Mouse (Mus musculus) embryonic facial prominence, embryonic 15.5 days (tissue): ENCODE data around the gene Rad51c. TPM values are rescaled to one million over a fixed set of nuclear protein-coding genes. Genes with fewer than 3 reads are reported as not detected.

ENCODE experiments used
- ATAC-seq: fragments of 200-750 bp; cut with Nextera tagmentation; 2 replicates; pipeline ENCODE4 v1.8.0; 2017; ENCODE audit warnings: low read depth, moderate TSS enrichment; ENCODE audit not compliant: insufficient number of reproducible peaks, low FRiP score, low TSS enrichment
- H3K27ac ChIP-seq: fragments of 300-500 bp; sonication (generic); replicated peaks from 2 replicates; pipeline ENCODE4 v1.5.1; 2015; ENCODE audit warnings: mild to moderate bottlenecking, inconsistent platforms
- H3K27me3 ChIP-seq: fragments of 300-500 bp; sonication (generic); 2 replicates; pipeline ENCODE4 v1.6.1; 2015; ENCODE audit warnings: inconsistent platforms
- H3K36me3 ChIP-seq: fragments of 300-500 bp; sonication (generic); 2 replicates; pipeline ENCODE4 v1.6.1; 2015; ENCODE audit warnings: mild to moderate bottlenecking, inconsistent platforms
- H3K4me1 ChIP-seq: fragments of 300-500 bp; sonication (generic); 2 replicates; pipeline ENCODE4 v1.6.1; 2015; ENCODE audit warnings: inconsistent platforms
- H3K4me2 ChIP-seq: fragments of 300-500 bp; sonication (generic); replicated peaks from 2 replicates; pipeline ENCODE4 v1.6.1; 2015; ENCODE audit warnings: mild to moderate bottlenecking, inconsistent platforms
- H3K4me3 ChIP-seq: fragments of 300-500 bp; sonication (generic); replicated peaks from 2 replicates; pipeline ENCODE4 v1.5.1; 2015; ENCODE audit warnings: mild to moderate bottlenecking, inconsistent platforms
- H3K9ac ChIP-seq: fragments of 300-500 bp; sonication (generic); 2 replicates; pipeline ENCODE4 v1.6.1; 2015; ENCODE audit warnings: inconsistent platforms
- H3K9me3 ChIP-seq: fragments of 300-500 bp; sonication (generic); replicated peaks from 2 replicates; pipeline ENCODE4 v1.6.1; 2016; ENCODE audit warnings: inconsistent platforms
- WGBS: fragments of 180-500 bp; shearing (Covaris S2); methylation state at CpG from one replicate; pipeline ENCODE4 v1.1.7; 2015; 5-methylcytosine and 5-hydroxymethylcytosine counted together
- polyA plus RNA-seq: library from polyadenylated mRNA; unstranded; fragments of >200 nt; fragmentation: Nextera tagmentation; extraction: Ambion mirVana; gene quantifications from 2 replicates; pipeline ENCODE4 v1.2.1, GENCODE M21; 2015

The Rad51c gene
- polyA plus RNA-seq, 1 experiment from 2014 or later: 6.4 TPM

DNA sequence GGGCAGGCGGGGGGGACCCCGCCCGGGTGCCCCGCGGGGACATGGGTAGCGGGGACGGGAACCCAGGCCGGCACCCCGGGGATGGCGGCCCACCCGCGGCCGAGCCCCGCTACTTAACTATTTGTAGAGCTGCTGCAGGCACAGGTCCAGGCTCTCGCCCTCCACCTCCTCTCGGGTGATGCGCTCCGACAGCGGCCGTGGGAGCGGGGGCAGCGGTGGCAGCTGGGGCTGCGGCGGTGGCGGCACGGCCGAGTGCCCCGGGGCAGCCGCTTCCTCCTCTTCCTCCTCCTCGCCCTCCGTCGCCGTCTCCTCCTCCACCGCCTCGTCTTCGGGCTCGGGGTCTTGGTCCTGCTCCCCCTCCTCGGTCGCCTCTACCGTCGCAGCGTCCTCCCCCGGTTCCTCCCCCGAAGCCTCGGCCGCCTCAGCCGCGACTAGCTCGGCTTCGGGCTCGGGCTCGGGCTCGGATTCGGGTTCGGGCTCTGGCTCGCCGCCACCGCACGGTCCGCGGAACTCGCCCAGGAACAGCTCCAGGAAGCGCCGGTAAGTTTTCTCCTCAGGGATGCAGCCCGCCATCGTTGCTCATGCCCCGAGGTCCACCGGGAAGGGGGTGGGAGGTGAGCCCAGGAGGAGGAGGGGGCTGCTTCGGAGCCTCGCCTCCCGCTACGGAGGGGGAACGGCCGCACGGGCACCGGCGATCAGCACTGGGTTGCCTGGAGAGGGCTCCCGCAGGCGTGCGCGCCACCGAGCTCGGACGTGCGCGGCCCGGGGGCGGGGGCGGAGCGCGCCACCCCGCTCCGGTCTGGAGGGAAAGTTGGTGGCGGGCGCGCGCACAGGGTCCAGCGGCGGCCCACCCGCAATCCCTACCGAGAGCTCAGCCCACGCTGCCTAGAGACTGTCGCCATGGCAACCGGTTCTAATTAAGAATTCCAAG, 46.2 kb downstream of the Rad51c start, which contains the start of gene Ppm1e:
Ppm1e (minus strand) TSS at position 693 of the 931 bp plus-strand sequence.
- H3K27ac ChIP-seq: no peak within 1 kb of the TSS
- ATAC-seq: peak; percentile 92
- H3K9ac ChIP-seq: peak within 1 kb of the TSS; percentile 35
- no peaks in the 10 kb centered on the region for H3K36me3 ChIP-seq
- peak within 1 kb of the TSS; percentile 70 for H3K4me3 ChIP-seq
- no peaks in the 10 kb centered on the region for H3K9me3 ChIP-seq
- H3K4me1 ChIP-seq: peaks cover 16% of the 10 kb centered on the region
- H3K27me3 ChIP-seq: peaks cover 37% of the 10 kb centered on the region
- under 1% methylated on average over 91 of the region's 104 CpGs for WGBS
- H3K4me2 ChIP-seq: peak within 1 kb of the TSS; percentile 97

DNA sequence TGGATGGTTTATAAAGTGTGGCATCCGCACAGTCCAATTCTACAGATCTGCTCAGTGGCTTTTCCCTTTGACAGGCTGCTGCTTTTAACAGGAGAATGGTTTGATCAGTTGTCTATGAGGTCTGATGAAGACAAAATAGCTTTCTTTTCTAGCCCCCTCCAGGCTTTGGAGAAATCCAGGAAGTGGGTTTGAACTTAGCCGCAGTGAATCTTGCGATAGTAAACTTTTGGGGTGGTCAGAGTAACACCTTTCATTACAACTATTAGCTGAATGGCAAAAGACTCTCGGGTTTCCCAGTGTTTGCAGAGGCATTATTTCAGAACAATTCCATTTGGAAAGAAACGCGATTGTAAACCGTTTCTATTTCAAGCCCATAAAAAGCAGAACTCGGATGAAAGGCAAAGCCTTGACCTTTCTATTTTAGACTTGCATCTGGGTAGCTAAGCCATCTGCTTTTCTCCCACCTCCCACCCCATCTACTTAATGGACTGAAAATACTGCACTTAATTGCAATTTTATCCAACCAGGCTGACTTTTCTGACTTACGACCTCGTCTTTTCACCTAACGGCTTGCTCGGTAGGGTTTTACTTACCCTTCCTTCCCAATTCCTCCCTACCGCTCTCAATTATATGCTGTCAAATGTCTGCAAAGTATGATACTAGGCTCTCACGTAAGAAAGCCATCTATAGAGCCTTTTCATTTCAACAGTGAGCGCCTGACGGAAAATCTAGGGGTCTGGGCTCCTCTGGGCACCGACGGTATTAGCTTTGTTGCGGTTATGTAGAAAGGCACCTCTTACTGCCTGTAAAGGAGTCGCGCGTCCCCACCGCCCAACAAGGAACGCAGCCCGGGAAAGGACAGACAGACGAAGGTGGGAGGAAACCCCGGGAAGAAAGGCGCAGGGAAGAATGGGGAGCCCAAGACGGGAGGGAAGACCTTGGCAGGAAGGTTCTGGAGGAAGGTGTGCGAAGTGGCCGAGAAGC, 47.1 kb downstream of the Rad51c start:
- H3K27me3 ChIP-seq: peaks cover 37% of the 10 kb centered on the region
- ATAC-seq: no peak
- 6% methylated on average over 31 of the region's 31 CpGs for WGBS

DNA sequence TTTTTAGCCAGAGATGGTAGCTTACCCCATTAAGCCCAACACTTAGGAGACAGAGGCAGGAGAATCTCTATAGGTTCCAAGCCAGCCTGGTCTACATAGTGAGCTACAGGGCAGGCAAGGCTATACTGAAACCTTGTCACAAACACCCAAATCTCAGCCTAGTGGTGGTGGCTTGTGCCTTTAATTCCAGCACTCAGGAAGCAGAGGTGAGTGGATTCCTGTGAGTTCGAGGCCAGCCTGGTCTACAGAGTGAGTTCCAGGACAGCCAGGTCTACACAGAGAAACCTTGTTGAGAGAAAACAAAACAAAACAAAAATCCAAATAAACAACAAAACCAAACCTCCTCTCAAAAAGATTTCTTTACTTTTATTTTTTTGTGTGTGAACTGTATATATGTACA, 49.9 kb downstream of the Rad51c start:
- Histone ChIP-seq H3K27ac (no peak overlapping the region), H3K9me3 (no peaks in the 10 kb centered on the region), H3K4me1 (peaks cover 16% of the 10 kb centered on the region), H3K36me3 (no peaks in the 10 kb centered on the region), H3K9ac (no peak overlapping the region), H3K4me2 (no peak overlapping the region), H3K4me3 (no peak overlapping the region), H3K27me3 (peaks cover 28% of the 10 kb centered on the region)
- 87% methylated on average over 1 of the region's 1 CpGs for WGBS
- no peak for ATAC-seq

More for the DNA sequence above, 47.1 kb downstream of the Rad51c start:
- Histone ChIP-seq H3K9me3 (no peaks in the 10 kb centered on the region), H3K4me1 (peaks cover 16% of the 10 kb centered on the region), H3K9ac (peak overlapping the region; percentile 35), H3K4me2 (peak overlapping the region; percentile 97), H3K4me3 (peak overlapping the region; percentile 70), H3K36me3 (no peaks in the 10 kb centered on the region), H3K27ac (no peak overlapping the region)

DNA sequence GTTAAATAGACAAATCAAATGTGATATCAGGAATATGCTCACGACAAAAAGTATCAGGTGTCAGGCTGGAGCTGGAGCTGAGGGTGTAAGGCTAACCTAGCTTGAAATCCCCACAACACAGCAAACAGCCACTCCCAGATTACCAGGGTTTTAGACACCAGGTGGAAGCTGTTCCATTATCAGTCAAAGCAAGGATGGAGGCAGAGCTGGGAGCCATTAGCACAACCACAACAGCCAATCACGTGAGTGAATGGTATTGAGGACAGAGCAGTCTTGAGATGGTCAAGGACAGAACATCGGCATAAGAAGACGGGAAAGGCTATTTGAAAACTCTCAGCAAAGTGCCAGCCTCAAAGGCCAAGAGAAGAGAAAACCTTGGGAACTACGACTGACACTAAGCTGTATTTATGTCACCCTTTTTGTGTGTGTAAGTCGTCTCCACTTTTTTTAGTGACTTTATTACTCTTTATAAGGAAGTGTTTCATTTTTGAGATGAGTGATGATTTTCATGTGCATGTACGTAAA, 51.0 kb downstream of the Rad51c start:
- Histone ChIP-seq H3K9ac (no peak overlapping the region), H3K9me3 (no peaks in the 10 kb centered on the region), H3K4me2 (no peak overlapping the region), H3K4me3 (no peak overlapping the region), H3K27ac (no peak overlapping the region), H3K4me1 (peaks cover 10% of the 10 kb centered on the region), H3K36me3 (no peaks in the 10 kb centered on the region), H3K27me3 (peaks cover 18% of the 10 kb centered on the region)
- no peak for ATAC-seq
- WGBS: 73% methylated on average over 7 of the region's 7 CpGs

Other genes with a start within 250 kb of the Rad51c start
- gene Ppm1e, start 45.9 kb downstream of the Rad51c start, polyA plus RNA-seq: 3.9 and 4.7 TPM in 2 replicates
- gene Tex14, start 111 bp upstream of the Rad51c start, polyA plus RNA-seq: 1.7 and 2.0 TPM in 2 replicates
- gene Gm11492, start 161.7 kb upstream of the Rad51c start, polyA plus RNA-seq: not detected in 2 replicates
- gene Sept4, start 163.9 kb upstream of the Rad51c start, polyA plus RNA-seq: 33.0 and 37.9 TPM in 2 replicates
- gene Mtmr4, start 187.2 kb upstream of the Rad51c start, polyA plus RNA-seq: 25.7 and 27.4 TPM in 2 replicates
- gene Hsf5, start 212.2 kb upstream of the Rad51c start, polyA plus RNA-seq: 0.25 and 0.35 TPM in 2 replicates